Mouse (Mus musculus) cerebellum, postnatal 14 days (tissue): ENCODE measurements at regions not wholly inside any gene's neighbourhood (a gene's known extent, or its start where the extent isn't known, plus 50 kb on each side); places are given as distances from the start of the nearest gene placed in this dataset.
A peak's percentile ranks its signal among the peaks of the same experiment; 100 is the strongest.
"Not testable (repeated sequence)": the region's sequence is repeated elsewhere in the genome, so short reads cannot be mapped to it uniquely, and the experiment has no call there.

Source experiments
- DNase-seq, 2 experiments: peaks; one replicate each; pipeline ENCODE4 v3.0.0; 2021; ENCODE audit warnings: mixed read lengths in 2 of 2

- DNase-seq, result peak; percentile 20 to 43
Measured at GRCm38 (mm10) chr12:62631888-62632490, 1109.0 kb downstream of the Lrfn5 start.

GRCm38 (mm10) chr12:62664602-62665001, 1141.7 kb downstream of the Lrfn5 start:
- DNase-seq, result no peak

GRCm38 (mm10) chr12:62707198-62707597, 1184.2 kb downstream of the Lrfn5 start:
- DNase-seq, result not testable (repeated sequence)
